Mouse (Mus musculus): ENCODE results near the gene H2-Ob.
"Not testable (repeated sequence)": the region's sequence is repeated elsewhere in the genome, so short reads cannot be mapped to it uniquely, and the experiment has no call there.

The H2-Ob gene

DNA sequence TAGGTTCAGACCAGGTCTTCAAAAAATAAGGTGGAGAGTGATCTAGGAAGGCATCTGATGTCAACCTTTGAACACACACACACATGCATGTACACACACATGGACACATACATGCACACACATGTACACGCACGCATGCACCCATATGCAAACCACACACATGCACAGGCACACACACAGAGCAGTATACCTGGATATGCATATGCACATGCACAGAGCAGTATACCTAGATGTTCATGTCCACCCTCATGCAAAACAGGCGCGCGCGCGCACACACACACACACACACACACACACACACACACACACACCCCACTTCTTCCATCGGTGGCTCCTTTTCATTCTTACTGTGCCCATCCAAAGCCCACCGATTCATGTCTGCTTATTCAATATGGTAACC lies 30.8 kb upstream of the H2-Ob start:
- DNase-seq (ENCODE audit: low read depth, low spot score): no peak

DNA sequence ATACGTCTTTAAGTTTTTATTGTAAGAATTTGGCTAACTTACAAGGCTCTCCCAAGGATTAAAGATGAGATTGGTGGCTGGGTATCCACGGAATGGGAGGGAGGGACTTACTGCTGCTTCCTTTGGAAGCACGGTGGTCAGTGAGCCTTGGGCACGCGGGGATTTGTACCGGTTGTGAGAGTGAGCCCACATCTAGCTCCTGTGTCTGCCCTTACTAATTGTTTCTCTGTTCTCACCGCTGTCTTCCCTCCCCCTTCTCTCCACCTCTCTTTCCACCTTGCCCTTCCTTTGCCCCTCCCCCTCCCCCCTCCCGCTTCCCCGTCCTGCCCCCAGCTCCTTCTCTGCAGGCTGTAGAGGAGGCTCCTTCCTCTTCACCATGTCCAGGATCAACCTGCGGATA lies 30.3 kb upstream of the H2-Ob start:
- DNase-seq (ENCODE audit: low read depth, low spot score): no peak

GRCm38 (mm10) chr17:34209680-34210079 lies 29.0 kb upstream of the H2-Ob start:
- no peak for DNase-seq (ENCODE audit: low read depth, low spot score)

DNA sequence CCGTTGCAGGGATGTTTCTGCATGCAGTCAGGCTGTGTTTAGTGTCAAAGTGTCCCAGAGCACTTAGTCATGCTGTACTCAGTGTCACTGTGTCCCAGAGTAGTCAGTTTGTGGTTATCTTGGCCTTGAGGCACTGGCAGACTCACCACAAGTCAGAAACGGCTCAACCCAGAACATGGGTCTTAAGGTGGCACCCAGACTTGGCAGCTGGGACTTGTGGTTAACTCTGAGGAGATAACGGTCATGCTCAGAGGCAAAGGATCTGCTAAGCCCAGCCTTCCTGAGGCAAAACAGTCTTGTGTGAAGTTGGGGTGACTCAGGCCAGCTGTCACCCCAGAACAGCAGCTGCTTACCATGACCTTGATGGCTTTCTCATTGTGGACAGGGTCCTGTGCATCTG lies 28.1 kb upstream of the H2-Ob start:
- no peak for DNase-seq (ENCODE audit: low read depth, low spot score)

- DNase-seq (ENCODE audit: low read depth, low spot score): no peak
These were observed 26.8 kb upstream of the H2-Ob start for GRCm38 (mm10) chr17:34211746-34212365.

- DNase-seq (ENCODE audit: low read depth, low spot score): no peak
These were observed 24.8 kb upstream of the H2-Ob start for GRCm38 (mm10) chr17:34213936-34214335.

GRCm38 (mm10) chr17:34215176-34215575 lies 23.5 kb upstream of the H2-Ob start:
- DNase-seq (ENCODE audit: low read depth, low spot score): no peak

DNA sequence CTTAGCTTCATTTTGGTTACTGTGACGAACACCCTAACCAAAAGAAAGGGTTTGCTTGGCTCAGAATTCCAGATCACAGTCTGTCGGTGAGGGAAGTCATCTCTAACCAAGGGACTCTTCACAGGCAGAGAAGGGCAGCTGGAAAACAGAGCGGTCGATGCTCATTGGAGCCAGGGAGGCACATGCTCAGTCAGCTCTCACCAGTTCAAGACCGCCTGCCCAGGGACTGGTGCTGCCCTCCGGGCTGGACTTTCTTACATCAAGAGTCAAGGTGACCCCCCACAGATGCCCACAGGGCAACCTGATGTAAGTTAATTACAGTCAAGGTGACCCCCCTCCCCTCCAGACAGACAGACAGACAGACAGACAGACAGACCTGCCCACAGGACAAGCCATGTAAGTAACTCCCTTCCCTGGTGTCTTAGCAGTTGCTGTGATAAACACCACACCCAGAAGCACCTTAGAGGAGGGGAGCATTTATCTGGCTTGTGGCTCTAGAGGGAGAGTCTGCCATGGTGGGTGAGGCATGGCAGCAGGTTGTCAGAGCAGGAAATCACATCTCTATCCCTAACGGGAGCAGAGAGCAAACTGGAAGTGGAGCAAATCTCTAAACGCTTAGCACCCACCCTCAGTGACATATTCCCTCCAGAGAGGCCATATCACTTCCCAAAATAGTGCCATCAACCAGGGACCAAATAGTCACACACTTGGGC lies 21.3 kb upstream of the H2-Ob start:
- no peak for DNase-seq (ENCODE audit: low read depth, low spot score)

DNA sequence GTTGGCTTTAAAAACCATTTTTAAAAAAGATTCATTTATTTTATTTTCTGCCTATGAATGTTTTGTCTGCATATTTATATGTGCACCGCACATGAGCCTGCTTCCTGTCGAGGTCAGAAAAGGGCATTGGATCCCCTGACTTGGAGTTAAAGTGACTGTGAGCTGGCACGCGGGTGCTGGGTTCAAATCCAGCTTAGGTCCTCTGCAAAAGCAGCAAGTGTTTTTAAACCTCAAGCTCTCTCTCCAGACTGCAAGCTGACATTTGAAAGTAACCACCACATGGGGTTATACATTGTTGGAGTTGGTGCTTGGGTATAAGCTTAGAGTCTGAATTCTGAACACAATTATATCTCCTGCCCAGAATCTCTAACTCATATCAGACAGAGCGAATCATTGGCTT lies 20.7 kb upstream of the H2-Ob start:
- no peak for DNase-seq (ENCODE audit: low read depth, low spot score)

DNA sequence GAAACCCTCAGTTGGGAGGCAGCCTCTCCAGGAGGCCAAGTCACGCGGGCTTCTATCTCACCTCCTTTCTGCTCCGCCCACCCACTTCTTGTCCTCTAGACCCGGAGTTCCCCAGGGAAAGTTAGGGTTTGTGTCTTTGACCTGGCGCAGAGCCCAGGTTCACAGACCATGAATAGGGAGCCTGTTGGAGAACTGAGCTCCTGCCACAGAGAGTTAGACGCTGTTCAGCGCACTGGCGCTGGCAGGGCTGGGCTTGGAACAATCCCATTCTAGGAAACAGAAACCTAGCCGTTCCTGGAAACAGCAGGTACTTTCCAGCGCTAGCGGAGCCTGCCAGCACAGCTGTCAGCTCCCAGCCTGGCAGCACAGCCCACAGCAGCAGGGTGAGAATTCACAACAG lies 20.0 kb upstream of the H2-Ob start:
- DNase-seq (ENCODE audit: low read depth, low spot score): no peak

GRCm38 (mm10) chr17:34219096-34219495 lies 19.6 kb upstream of the H2-Ob start:
- not testable (repeated sequence) for DNase-seq (ENCODE audit: low read depth, low spot score)

DNA sequence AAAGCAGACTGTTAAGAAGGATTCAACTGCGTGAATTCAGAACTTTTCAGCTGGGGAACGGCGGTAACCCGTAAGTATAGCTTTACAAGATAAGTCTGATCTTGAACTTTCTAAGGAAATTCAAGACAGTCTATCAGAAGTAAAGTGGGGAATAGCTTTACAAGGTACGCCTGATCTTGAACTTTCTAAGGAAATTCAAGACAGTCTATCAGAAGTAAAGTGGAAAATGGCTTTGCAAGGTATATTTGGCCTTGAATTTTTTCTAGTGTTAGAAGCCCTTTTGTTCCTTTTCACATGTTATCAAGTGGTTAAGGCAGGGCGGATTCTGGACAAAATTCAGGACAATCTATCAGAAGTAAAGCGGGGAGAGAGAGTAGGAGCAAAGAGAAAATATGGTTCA lies 18.9 kb upstream of the H2-Ob start:
- not testable (repeated sequence) for DNase-seq (ENCODE audit: low read depth, low spot score)

GRCm38 (mm10) chr17:34220401-34220800 lies 18.3 kb upstream of the H2-Ob start:
- DNase-seq (ENCODE audit: low read depth, low spot score): not testable (repeated sequence)

- no peak for DNase-seq (ENCODE audit: low read depth, low spot score)
These were observed 13.9 kb upstream of the H2-Ob start for GRCm38 (mm10) chr17:34224816-34225215.

GRCm38 (mm10) chr17:34225426-34225825 lies 13.3 kb upstream of the H2-Ob start:
- no peak for DNase-seq (ENCODE audit: low read depth, low spot score)

DNA sequence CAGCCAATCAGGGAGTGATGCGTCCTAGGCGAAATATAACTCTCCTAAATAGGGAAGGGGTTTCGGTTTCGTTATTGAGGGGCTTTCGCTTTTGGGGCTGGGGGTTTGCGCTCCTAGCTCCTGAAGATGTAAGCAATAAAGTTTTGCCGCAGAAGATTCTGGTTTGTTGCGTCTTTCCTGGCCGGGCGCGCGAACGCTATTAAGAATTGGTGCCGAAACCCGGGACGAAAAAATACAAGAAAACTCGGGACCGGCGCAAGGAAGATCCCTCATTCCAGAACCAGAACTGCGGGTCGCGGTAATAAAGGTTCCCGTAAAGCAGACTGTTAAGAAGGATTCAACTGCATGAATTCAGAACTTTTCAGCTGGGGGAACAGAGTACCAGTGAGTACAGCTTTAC lies 12.8 kb upstream of the H2-Ob start:
- not testable (repeated sequence) for DNase-seq (ENCODE audit: low read depth, low spot score)

GRCm38 (mm10) chr17:34230971-34231370 lies 7.7 kb upstream of the H2-Ob start:
- not testable (repeated sequence) for DNase-seq (ENCODE audit: low read depth, low spot score)

DNA sequence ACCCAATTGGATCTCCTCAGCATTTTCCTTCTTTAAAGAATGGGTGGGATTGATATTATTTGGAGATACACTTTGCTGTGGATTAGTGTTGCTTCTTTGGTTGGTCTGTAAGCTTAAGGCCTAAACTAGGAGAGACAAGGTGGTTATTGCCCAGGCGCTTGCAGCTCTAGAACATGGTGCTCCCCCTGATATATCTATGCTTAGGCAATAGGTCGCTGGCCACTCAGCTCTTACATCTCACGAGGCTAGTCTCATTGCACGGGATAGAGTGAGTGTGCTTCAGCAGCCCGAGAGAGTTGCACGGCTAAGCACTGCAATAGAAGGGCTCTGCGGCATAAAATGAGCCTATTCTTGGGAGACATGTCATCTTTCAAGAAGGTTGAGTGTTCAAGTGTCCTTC lies 6.7 kb upstream of the H2-Ob start:
- DNase-seq (ENCODE audit: low read depth, low spot score): not testable (repeated sequence)

DNA sequence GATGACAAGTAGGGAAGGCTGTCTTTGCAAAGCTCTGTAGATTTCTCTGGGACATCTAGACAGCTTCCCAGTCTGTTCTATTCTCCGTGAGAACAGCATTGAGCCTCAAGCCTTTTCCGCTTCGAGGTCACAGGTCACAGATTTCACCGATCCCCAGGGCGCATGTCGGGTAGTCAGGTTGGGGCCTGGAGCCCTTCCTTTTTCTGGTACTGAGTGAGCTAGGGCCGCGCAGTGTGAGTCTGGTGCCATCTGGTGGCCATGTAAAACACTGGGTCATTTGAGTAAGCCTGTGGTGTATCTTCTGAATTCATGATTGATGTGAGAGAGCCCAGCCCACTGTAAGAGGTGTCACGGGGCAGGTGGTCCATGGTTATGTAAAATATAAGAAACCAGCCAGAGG lies 3.8 kb upstream of the H2-Ob start:
- no peak for DNase-seq (ENCODE audit: low read depth, low spot score)

GRCm38 (mm10) chr17:34236691-34237090 lies 2.0 kb upstream of the H2-Ob start:
- no peak for DNase-seq (ENCODE audit: low read depth, low spot score)

GRCm38 (mm10) chr17:34237741-34238140 lies 962 bp upstream of the H2-Ob start:
- DNase-seq (ENCODE audit: low read depth, low spot score): no peak

GRCm38 (mm10) chr17:34239601-34240041 lies 918 bp downstream of the H2-Ob start:
- DNase-seq (ENCODE audit: low read depth, low spot score): no peak

- no peak for DNase-seq (ENCODE audit: low read depth, low spot score)
These were observed 1.7 kb downstream of the H2-Ob start for GRCm38 (mm10) chr17:34240366-34240765.
